Mouse (Mus musculus) liver, embryonic 14.5 days (tissue): ENCODE results near the gene Dhrs13.
A peak's percentile ranks its signal among the peaks of the same experiment; 100 is the strongest.

Source experiments
- CTCF ChIP-seq: IDR thresholded peaks from 2 replicates; pipeline ENCODE4 v1.5.1; 2016; ENCODE audit warnings: antibody characterized with exemption, low read depth, control low read depth
- EP300 ChIP-seq: IDR thresholded peaks from 2 replicates; pipeline ENCODE4 v1.6.1; 2016; ENCODE audit warnings: antibody characterized with exemption, low read depth

- TF ChIP-seq CTCF (no peak), EP300 (peak; percentile 57; the same call in 1 of the 2 replicates)
These were observed 41.6 kb downstream of the Dhrs13 start for GRCm38 (mm10) chr11:78073577-78074276.
